Mouse (Mus musculus): ENCODE data around the gene Ptprg. TPM values are rescaled to one million over a fixed set of nuclear protein-coding genes. Genes with fewer than 3 reads are reported as not detected.

Gene Ptprg
- total and polyA plus RNA-seq, 3 experiments, result 25.1 to 57.1 (median 54.0) TPM

DNA sequence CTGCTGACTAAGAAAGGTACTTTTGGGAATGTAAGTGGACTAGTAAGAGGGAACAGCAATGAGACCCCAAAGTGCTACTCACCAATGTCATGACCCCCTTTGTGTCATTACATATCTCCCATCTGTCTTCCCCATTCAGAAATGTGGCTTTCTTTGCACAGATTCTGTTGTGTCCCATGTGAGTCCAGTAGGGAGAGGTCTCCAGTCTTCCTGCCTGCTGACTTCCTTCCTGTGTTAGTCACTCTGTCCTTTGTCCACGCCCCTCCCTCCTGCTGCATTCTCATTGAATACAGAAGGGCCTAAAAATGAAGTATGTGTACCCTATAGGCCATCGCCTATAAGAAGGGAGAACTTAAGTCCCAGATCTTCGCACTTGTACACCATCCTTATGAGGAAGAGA is 571.4 kb downstream of the Ptprg start:
- Histone ChIP-seq H3K79me2 (replicated peaks; ENCODE audit: control insufficient read depth, insufficient read depth, low read length) (no peaks in the 10 kb centered on the region), H3K9ac (ENCODE audit: low read depth, low read length) (no peak overlapping the region), H3K27ac (no peak overlapping the region), H3K4me1 (ENCODE audit: control insufficient read depth, insufficient read depth, low read length) (no peaks in the 10 kb centered on the region; the same call in 1 of the 2 replicates), H3K27me3 (ENCODE audit: control insufficient read depth, insufficient read depth, low read length) (no peaks in the 10 kb centered on the region), H3K36me3 (ENCODE audit: control insufficient read depth, insufficient read depth, low read length) (no peaks in the 10 kb centered on the region; the same call in 1 of the 2 replicates), H3K4me3 (no peak overlapping the region)
- 69% methylated on average over 3 of the region's 3 CpGs for WGBS
- TF ChIP-seq POLR2A (IDR thresholded peaks at IDR 0.05; ENCODE audit: insufficient read depth, low read depth, low read length) (no peak), CTCF (IDR thresholded peaks at IDR 0.05) (no peak), EP300 (IDR thresholded peaks at IDR 0.05; ENCODE audit: insufficient read depth, low read depth, low read length) (no peak)
- no peak for DNase-seq
- intact Hi-C loops (cut with DNase I), result no loop called here

DNA sequence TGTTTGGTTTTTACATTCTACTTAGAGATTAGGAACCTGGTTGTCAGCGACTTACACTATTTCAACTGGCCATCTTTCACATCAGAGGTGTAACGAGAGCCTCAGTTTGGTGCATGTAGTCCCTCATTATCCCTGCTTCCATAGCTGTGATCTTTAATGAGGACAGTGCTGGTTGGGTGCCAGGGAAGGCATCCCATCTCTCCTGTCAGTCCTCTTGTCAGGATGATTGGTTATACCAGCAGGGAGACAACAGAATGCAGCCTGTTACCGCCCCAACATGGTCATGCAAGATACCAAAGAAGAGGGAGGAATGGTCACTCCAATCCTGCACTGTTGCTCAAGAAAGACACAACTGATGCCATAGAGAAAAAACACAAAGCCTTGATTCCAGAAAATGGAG is 574.6 kb downstream of the Ptprg start:
- DNase-seq, result no peak
- 89% methylated on average over 3 of the region's 3 CpGs for WGBS
- no peaks in the 10 kb centered on the region for H3K79me2 ChIP-seq (replicated peaks; ENCODE audit: control insufficient read depth, insufficient read depth, low read length)
- H3K4me3 ChIP-seq, result no peak overlapping the region
- no peak for TF ChIP-seq CTCF (IDR thresholded peaks at IDR 0.05)
- TF ChIP-seq EP300 (IDR thresholded peaks at IDR 0.05; ENCODE audit: insufficient read depth, low read depth, low read length), result no peak
- no peak for TF ChIP-seq POLR2A (IDR thresholded peaks at IDR 0.05; ENCODE audit: insufficient read depth, low read depth, low read length)
- H3K9ac ChIP-seq (ENCODE audit: low read depth, low read length), result no peak overlapping the region
- no peaks in the 10 kb centered on the region; the same call in 1 of the 2 replicates for H3K36me3 ChIP-seq (ENCODE audit: control insufficient read depth, insufficient read depth, low read length)
- no peaks in the 10 kb centered on the region for H3K27me3 ChIP-seq (ENCODE audit: control insufficient read depth, insufficient read depth, low read length)
- H3K4me1 ChIP-seq (ENCODE audit: control insufficient read depth, insufficient read depth, low read length), result peaks cover 3% of the 10 kb centered on the region
- intact Hi-C loops (cut with DNase I), result loop anchor here (2.0 kb wide), 1 partner anchor 17 kb away; no protein-coding TSS in a partner anchor
- H3K27ac ChIP-seq, result no peak overlapping the region

DNA sequence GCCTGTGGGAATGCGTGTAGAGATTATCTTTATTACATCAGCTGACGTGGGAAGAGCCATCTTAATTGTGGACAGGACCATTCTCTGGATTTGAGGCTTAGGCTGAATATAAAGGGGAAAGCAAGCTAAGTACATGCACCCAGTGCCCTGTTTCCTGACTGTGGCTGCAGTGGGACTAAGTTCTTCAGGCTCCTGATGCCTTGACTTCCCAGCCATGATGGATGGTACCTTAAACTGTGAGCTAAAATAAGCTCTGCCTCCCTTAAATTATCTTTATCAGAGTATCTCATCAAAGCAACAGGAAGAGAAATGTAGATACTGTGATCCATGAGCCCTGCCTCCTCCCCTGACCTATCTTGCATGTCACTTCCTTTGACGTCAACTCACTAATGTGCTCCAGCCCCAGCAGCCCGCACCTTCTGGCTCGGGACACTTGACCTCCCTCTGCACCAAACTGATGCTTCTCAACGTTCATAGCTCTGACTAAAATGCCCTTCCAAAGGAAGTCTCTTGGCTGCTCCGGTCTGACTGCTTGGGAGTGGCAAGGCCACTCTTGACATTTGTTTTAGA is 578.8 kb downstream of the Ptprg start:
- DNase-seq, result no peak
- Histone ChIP-seq H3K27ac (peak overlapping the region; percentile 13; the same call in 1 of the 2 replicates), H3K79me2 (replicated peaks; ENCODE audit: control insufficient read depth, insufficient read depth, low read length) (no peaks in the 10 kb centered on the region), H3K27me3 (ENCODE audit: control insufficient read depth, insufficient read depth, low read length) (no peaks in the 10 kb centered on the region), H3K9ac (ENCODE audit: low read depth, low read length) (no peak overlapping the region), H3K36me3 (ENCODE audit: control insufficient read depth, insufficient read depth, low read length) (peaks cover 6% of the 10 kb centered on the region), H3K4me3 (no peak overlapping the region), H3K4me1 (ENCODE audit: control insufficient read depth, insufficient read depth, low read length) (peaks cover 16% of the 10 kb centered on the region)
- TF ChIP-seq POLR2A (IDR thresholded peaks at IDR 0.05; ENCODE audit: insufficient read depth, low read depth, low read length), result no peak
- TF ChIP-seq CTCF (IDR thresholded peaks at IDR 0.05), result no peak
- no peak for TF ChIP-seq EP300 (IDR thresholded peaks at IDR 0.05; ENCODE audit: insufficient read depth, low read depth, low read length)
- WGBS, result 52% methylated on average over 7 of the region's 7 CpGs
- intact Hi-C loops (cut with DNase I), result no loop called here

DNA sequence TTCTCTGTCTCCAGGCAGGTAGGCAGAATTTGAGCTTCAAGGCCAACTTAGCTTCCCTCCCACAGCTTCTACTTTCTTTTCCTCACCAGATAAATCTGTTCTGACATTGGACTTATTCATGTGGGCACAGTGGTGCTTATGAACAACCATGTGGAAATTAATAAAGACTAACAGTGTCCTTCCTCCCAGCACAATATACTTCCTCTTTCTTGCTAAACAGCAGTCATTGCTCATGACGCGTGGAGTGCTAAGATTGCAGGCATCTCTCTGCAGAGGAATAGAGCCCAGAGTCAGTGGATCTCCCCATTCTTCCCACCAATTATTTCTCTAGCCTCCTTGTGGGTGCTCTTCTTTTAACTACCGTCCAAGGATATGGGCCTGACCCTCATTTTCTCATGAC is 579.8 kb downstream of the Ptprg start:
- peaks cover 6% of the 10 kb centered on the region for H3K36me3 ChIP-seq (ENCODE audit: control insufficient read depth, insufficient read depth, low read length)
- H3K27me3 ChIP-seq (ENCODE audit: control insufficient read depth, insufficient read depth, low read length), result no peaks in the 10 kb centered on the region
- no peak overlapping the region for H3K9ac ChIP-seq (ENCODE audit: low read depth, low read length)
- intact Hi-C loops (cut with DNase I), result no loop called here
- no peak for TF ChIP-seq CTCF (IDR thresholded peaks at IDR 0.05)
- no peak for TF ChIP-seq POLR2A (IDR thresholded peaks at IDR 0.05; ENCODE audit: insufficient read depth, low read depth, low read length)
- TF ChIP-seq EP300 (IDR thresholded peaks at IDR 0.05; ENCODE audit: insufficient read depth, low read depth, low read length), result no peak
- WGBS, result 53% methylated on average over 3 of the region's 3 CpGs
- H3K27ac ChIP-seq, result peak overlapping the region; percentile 81
- H3K4me1 ChIP-seq (ENCODE audit: control insufficient read depth, insufficient read depth, low read length), result peaks cover 16% of the 10 kb centered on the region
- DNase-seq, result no peak
- H3K4me3 ChIP-seq, result no peak overlapping the region
- no peaks in the 10 kb centered on the region for H3K79me2 ChIP-seq (replicated peaks; ENCODE audit: control insufficient read depth, insufficient read depth, low read length)

DNA sequence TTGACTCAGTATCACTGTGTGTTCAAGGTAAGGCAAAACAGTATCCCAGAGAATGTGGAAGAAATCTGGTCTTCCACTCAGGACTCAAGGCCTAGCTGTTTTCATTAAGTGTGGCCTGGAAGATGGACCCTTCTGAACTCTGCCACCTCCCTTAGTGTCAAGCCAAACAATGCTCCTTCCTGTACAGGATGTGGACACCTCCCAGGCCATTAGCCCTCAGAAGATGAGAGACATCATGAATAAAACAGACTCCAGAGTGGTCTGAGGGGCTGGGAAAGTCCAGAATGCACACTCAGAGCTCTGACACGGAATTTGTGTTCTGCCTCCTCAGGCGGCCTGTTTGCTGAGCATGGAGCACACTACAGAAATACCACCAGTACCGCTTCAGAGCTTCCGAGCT is 581.2 kb downstream of the Ptprg start:
- Histone ChIP-seq H3K4me3 (no peak overlapping the region), H3K4me1 (ENCODE audit: control insufficient read depth, insufficient read depth, low read length) (peaks cover 16% of the 10 kb centered on the region), H3K27ac (peak overlapping the region; percentile 81), H3K27me3 (ENCODE audit: control insufficient read depth, insufficient read depth, low read length) (no peaks in the 10 kb centered on the region), H3K9ac (ENCODE audit: low read depth, low read length) (peak overlapping the region; percentile 24), H3K79me2 (replicated peaks; ENCODE audit: control insufficient read depth, insufficient read depth, low read length) (no peaks in the 10 kb centered on the region), H3K36me3 (ENCODE audit: control insufficient read depth, insufficient read depth, low read length) (peaks cover 6% of the 10 kb centered on the region)
- TF ChIP-seq POLR2A (IDR thresholded peaks at IDR 0.05; ENCODE audit: insufficient read depth, low read depth, low read length), result 0 out of 2 replicates have a peak, but pooled peaks have one; percentile 15
- TF ChIP-seq CTCF (IDR thresholded peaks at IDR 0.05), result no peak
- TF ChIP-seq EP300 (IDR thresholded peaks at IDR 0.05; ENCODE audit: insufficient read depth, low read depth, low read length), result peak; percentile 79
- intact Hi-C loops (cut with DNase I), result loop anchor here (1.0 to 2.0 kb wide), 4 partner anchors 26 to 267 kb away; no protein-coding TSS in a partner anchor
- 62% methylated on average over 4 of the region's 4 CpGs for WGBS
- peak; percentile 35 to 56 for DNase-seq

DNA sequence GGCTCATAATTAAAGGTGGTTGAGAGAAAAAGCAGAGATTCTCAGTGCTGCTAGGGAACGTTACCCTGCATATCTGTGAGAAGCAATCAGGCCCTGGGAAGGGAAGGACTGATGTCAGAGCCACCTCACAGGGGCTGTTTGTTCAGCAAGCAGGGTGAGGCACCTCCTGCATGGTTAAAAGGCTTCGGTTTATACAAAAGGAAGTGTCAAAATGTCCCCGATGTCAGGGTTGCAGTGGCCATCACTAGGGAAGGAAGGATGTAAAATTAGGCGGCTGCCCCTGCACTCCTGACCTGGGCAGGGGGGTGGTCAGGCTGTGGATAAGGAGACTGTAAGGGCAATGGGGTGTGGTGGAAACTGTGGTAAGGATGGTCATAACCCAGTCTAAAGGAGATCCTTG is 583.2 kb downstream of the Ptprg start:
- intact Hi-C loops (cut with DNase I), result loop anchor here (5.0 kb wide), 2 partner anchors 254 to 324 kb away; no protein-coding TSS in a partner anchor
- H3K4me1 ChIP-seq (ENCODE audit: control insufficient read depth, insufficient read depth, low read length), result peaks cover 17% of the 10 kb centered on the region
- H3K4me3 ChIP-seq, result no peak overlapping the region
- TF ChIP-seq EP300 (IDR thresholded peaks at IDR 0.05; ENCODE audit: insufficient read depth, low read depth, low read length), result 0 out of 2 replicates have a peak, but pooled peaks have one; percentile 41
- no peak for TF ChIP-seq POLR2A (IDR thresholded peaks at IDR 0.05; ENCODE audit: insufficient read depth, low read depth, low read length)
- peaks cover 6% of the 10 kb centered on the region for H3K36me3 ChIP-seq (ENCODE audit: control insufficient read depth, insufficient read depth, low read length)
- 46% methylated on average over 4 of the region's 4 CpGs for WGBS
- no peaks in the 10 kb centered on the region for H3K79me2 ChIP-seq (replicated peaks; ENCODE audit: control insufficient read depth, insufficient read depth, low read length)
- H3K27ac ChIP-seq, result peak overlapping the region; percentile 81
- H3K27me3 ChIP-seq (ENCODE audit: control insufficient read depth, insufficient read depth, low read length), result no peaks in the 10 kb centered on the region
- H3K9ac ChIP-seq (ENCODE audit: low read depth, low read length), result no peak overlapping the region
- peak; percentile 21 to 34 for DNase-seq
